Mouse (Mus musculus) retina, embryonic 14.5 days (tissue): ENCODE data around the gene Fdps.
A peak's percentile ranks its signal among the peaks of the same experiment; 100 is the strongest.
"Not testable (repeated sequence)": the region's sequence is repeated elsewhere in the genome, so short reads cannot be mapped to it uniquely, and the experiment has no call there.

Source experiments
- DNase-seq: peaks from one replicate; pipeline ENCODE4 v3.0.0-alpha.2; 2015; ENCODE audit warnings: low spot score

Gene Fdps

DNA sequence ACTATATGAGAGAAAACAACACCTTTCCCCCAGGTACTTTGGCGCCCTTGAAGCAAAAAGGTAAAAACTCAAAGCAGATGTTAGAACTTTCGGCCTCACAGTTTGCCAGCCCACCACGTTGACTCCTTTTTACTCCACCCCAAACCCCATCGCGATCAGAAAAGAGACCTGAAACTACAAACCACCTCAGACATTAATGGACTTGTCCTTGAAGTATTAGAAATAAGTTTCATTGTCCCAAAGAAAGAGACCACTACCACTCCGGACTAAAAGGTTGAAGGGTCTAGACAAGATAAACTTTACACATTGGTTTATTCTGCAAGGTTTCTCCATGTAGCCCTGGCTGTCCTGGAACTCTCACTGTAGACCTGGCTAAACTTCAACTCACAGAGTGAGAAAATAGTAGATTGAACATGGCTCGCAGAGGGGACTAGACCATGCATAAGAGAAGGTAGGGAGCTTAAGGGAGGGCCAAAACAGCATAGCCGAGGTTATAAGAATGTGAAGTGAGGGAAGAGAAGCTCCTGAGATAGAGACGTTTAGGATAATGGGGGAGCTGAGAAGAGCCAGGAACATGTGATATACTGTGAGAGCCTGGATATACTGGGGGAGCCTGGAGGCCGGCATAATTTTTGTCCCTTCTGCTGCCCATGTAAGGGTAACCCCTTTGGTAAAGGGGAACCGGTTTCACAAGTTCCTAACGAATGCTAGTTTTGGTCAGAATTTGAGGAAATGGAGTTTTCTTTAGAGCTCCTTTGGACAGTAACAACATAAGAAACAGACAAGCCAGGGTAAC lies 934 bp upstream of the Fdps start:
- no peak for DNase-seq

DNA sequence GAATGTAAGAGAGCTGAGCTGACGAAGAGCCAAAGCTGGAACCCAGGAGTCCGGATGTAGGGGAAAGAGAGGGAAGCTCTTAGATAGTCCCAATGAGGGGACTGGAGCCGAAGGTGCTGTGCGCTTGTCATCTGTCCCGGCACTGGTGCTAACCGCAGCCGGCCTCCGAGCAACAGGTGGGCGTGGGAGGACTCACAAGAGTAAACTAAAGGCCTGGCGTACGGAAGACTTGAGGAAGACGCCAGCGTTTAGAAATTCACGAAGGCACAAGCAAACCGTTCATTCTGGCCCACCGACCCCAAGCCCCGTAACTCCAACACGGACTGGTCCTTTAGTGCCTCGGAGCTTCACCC lies 324 bp downstream of the Fdps start:
- DNase-seq, result no peak

DNA sequence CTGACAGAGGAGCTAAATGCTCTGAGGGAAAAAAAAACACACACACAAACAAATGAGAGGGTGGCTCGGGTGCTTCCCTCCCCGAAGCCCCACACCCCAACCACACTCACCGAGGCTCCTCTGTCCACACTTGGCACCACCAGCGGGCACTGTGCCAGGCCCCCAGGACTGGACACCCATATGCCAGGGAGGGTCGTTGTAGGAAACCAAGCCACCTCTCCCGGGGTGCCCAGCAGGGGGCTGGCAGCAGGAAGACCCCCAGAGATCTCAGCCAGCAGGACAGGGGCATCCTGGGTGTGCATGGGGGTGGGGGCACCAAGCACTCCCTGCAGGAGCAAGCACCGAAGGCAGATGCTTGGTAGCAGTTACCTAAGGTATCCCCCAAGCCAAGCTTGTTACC lies 948 bp downstream of the Fdps start, which contains the start of gene Gm43738:
TSS of gene Gm43738 (minus strand) at position 289 of the 400 bp plus-strand sequence.
- DNase-seq, result no peak

DNA sequence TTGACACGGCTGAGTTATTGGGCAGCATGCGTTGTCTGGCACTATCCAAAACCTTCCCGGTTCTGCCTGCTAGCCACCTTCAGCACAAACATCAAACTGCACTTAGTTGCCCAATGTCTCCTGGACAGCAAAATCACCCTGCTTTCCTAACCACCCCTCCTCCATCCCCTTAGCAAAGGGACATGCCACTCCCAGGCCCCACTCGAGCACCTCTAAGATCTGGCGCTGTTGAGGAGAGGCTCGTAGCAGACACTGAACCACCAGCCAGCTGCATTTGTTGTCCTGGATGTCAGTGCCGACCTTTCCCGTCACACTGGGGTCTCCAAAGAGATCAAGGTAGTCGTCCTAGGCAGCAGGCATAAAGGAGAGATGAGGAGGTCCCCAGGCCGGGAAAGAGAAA lies 7.7 kb downstream of the Fdps start:
- DNase-seq, result no peak

DNA sequence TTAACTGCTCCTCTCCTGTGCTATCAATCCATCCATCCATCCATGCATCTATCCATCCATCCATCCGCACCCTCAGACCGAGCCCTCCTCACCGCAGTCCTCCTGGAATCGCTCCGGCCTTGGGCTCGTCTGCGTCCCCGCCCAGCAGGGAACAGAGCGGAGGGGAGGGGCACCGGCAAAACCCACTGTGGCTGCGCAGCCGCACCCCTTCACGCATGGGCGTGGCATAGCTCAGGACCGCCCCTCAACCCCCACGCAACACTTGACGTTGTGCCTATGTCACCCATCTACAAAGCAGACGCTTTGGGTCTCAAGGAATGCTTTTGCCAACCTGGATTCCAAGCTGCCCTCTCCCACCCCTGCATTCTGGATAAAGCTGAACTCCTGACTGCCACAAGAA lies 8.6 kb downstream of the Fdps start, which contains the start of gene Rusc1:
TSS of gene Rusc1 (minus strand) at position 137 of the 400 bp plus-strand sequence.
- DNase-seq, result peak; percentile 78

DNA sequence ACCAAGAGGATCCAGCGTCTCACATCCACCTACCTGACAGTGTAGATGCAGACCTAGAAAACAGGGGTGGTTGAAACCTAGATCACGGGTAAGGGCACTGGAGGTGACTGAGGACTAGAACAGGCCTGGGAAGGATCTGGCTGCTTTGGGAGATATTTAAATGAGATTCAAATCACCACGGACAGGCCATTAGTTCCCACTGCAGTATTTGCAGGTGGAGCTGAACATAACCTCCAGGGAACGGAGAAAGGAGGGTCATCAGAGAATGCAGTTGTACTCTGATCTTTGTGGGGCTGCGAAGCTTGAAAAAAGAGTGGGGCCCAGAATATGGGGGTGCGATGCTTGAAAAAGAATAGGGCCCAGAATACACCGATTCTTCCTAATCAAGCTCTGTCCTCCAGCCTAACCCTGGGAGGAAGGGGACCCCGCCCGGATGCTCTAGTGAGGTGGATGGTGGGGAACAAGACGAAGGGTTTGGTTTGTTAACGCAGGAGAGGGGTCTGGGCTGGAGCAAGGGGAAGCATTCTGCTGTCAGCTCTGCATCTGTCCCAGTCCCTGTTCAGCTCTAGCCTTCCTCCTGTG lies 9.2 kb downstream of the Fdps start:
- no peak for DNase-seq

DNA sequence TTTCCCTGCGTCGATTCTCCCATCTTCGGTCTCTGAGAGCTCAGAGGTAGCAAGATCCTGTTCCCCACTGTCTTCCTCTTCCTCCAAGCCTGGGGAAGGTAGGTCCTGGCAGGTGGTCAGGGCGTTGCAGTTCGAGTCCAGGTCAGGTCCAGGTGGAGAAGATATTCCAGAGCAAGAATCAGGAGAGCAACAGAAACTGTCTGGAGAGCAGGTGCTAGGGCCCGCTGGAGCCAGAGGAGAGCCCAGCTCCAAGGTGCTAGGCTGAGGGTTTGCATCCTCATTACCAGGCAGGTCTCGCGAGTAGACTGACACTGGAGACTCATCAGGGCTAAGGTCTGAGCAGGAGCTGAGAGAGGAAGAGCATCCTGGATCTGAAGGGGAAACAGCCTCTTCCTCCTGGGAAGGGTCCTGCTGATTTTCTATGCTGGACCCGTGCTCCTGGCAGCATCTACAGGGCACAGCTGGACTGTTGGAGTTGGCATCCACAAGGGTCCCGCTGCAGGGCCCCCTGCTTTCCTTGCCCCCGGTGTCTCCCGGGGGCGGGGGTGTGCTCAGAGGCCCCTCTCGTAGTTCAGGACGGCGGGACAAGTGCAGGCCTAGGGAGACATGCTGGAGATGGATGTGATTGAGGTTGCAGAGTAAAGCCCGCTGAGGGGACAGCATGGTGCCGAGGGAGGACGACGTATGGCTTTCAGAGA lies 9.8 kb downstream of the Fdps start:
- no peak for DNase-seq

DNA sequence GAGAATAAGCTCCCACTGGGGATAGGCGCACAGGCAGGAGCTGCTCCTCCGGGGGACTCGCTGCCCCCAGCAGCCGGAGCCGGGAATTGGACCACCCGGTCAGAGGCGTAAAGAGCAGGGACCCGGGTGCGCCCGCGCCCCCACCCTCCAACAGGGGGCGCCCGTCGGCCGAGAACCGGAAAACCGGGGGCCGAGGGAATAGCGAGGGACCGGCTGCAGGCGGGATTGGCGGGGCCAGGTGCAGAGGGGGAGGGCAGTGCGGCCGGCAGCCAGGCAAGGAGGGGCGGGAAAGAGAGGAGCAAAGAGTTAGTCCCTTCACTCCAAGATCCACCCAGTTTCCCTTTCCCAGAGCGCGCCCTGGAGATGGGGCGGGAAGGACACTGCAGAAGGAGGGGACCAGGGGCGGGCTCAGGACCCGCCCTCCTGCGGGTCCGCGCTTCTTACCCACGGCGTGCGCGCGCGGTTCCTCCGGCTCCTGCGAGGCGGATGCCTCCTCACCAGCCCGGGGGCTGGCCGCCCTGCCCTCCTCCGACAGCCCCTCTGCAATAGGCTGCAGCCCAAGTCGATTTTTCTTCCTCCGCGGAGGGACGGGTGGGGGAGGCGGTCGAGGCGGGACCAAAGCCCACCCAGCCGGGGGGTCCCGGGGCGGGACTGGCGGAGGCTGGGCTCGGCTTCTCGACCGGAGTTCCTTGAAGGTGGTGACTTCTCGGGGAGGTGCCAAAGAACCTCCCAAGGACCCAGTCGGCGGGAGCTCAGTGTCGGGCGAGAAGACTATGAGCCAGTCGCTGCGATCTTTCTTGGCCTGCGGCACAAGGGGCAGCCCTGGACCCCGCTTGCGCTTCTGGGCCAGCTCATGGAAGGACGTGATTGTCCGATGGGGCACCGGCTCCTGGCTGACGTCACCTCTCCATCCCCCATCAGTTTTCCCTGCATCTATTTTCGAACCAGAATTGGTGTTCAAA lies 10.8 kb downstream of the Fdps start:
- DNase-seq, result peak; percentile 87

DNA sequence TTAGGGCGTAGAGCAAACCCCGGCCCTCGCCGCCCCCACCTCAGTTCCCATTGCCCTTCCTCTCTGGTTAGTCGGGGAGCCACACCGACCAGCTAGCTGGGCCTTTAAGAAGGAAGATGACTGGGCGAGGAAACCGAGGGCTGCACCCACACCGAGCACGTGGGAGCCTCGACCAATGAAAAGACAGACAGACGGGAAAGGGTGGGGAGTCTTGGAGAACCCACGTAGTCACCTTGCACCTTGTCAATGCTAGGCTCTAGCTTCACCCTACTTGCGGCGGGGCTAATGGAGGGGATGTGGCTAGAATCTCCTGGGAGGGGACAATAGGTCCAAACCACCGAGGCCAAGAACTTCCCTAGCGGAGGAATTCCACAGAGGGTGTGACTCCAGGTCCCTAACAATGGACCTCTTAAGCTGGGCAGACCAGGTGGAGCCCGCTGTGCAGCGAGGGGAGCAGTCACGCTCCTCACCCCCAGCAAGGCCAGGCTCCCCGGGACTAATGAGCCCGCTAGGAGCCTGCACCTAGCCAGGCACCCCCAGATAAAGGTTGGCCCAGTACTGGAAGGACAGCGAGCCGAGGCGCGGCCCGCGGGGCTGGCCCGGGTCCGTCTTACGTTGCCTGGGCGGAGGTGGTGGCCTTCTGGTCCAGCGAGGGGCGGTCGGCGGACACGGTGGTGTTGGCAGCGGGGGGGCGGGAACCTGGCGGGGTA lies 11.7 kb downstream of the Fdps start:
- DNase-seq, result peak; percentile 74

DNA sequence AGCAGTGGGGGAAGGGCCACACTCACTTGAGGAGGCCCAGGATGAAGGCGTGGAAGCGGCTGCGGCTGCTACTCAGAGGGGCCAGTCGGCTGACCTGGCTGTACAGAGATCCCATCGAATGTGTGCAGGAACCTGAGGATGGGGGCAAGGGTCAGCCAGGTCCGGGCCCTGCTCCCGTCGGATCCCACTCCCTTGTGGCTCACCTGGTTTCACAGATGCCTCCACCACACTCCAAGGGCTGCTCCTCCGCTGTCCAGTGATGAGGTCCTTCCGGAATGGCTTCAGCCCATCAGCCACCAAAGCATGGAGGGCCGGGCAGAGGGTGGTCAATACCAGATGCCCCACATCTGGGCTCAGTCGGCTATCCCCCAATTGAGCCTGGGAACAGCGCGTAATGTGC lies 12.8 kb downstream of the Fdps start:
- DNase-seq, result no peak

DNA sequence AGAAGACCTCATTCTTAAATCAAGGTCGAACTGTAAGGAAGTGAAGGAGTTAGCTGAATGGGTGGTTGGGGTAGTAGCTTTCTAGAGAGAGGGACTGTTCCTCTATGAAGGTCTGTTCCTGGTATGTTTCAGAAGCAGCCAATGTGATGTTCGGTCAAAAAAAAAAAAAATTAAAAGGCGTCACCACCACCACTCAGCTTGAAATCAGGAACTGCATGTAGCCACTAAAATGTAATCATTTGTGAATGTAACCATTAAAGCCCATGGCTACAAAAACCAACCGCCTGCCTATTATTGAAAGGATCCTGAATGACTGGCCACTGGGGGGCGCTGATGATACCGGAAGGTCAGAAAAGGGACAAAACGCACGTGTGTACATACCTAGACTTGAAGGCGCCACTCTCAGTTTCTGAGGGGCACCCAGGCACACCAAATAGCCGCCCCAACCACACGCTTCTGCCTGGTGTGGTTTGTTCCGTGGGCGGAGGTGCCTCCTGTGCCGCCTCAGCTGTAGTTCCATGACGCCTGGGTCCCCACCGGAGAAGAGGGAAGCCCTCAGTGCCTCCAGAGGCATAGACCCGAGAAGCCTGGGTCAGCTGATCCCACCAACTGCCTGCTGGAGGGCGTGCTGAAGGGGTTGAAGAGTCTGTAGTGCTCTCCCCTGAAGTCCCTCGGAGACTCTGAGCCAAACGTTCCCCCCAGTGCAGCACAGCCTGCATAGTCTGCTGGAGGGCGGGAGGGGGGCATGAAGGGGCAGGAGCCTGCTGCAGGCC lies 14.2 kb downstream of the Fdps start:
- peak; percentile 90 for DNase-seq

DNA sequence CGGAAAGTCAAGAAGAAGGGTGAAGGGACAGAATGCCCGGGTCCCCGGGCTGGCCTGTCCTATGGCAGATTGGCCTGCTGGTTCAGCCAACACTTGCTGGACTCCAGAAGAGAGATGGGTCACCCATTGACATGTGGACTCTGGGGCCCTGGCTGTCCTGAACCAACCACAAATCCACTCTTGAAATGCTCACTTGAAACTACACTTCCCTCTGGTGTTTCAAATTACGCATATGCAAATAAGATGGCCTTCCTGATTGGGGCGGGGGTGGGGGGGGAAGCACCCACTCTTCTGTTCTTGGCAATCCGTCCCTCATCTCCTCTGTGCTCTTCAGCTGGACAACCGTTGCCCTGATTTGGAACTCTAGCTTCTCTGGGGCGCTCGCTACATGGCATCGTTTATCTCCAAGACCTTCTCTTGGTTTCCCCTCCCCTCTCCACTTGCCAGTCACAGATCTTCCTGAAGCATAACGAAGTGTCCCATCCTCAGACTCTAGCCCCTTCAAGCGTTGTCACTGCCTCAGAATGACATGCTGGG lies 17.0 kb downstream of the Fdps start:
- DNase-seq, result no peak

DNA sequence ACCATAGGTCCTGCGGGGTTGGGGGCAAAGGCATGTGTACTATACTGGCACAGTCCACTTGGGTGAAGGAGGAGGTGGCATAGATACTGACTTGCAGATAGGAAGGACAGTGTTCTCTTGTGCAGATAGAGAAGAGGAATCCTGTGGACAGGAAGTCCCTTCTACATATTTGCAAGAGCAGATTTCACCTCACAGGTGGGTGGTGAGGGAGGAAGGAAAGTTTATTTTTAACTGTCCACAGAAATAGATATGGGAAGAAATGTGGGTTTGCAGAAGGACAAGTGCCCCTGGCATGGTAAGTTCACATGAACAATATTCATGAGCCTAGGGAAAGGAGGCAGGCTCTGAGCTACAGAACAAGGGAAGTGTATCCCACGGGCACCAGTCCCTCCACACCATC lies 17.6 kb downstream of the Fdps start:
- DNase-seq, result no peak

DNA sequence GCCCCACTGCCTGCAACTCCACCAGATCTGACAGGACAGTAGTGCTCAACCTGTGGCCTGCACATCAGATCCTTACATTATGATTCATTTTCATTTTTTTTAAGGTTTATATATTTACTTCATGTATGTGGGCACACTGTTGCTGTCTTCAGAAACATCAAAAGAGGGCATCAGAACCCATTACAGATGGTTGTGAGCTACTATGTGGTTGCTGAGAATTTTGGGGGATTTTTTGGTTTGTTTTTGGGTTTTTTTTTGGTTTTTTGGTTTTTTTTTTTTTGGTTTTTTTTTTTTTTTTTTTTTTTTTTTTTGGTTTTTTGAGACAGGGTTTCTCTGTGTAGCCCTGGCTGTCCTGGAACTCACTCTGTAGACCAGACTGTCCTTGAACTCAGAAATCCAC lies 19.5 kb downstream of the Fdps start:
- DNase-seq, result not testable (repeated sequence)

DNA sequence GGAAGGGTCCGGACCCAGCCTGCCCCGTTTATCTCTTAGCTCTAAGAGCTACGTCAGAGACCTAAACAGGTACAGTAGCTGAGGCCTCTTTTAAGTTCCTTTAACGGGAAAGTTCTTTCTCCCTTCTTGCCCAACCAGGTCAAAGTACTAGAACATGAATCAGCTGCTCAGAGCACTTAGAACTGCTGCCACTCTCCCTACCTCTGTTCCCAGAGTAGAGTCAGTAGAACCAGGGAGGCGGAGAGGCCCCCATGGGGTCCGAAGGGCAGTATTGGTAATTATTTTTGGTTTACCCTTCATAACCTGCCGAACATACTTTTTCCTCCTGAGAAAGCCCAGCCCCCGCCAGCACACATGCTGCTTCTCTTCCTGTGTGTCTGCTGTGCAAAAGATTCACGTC lies 24.4 kb downstream of the Fdps start:
- DNase-seq, result no peak

DNA sequence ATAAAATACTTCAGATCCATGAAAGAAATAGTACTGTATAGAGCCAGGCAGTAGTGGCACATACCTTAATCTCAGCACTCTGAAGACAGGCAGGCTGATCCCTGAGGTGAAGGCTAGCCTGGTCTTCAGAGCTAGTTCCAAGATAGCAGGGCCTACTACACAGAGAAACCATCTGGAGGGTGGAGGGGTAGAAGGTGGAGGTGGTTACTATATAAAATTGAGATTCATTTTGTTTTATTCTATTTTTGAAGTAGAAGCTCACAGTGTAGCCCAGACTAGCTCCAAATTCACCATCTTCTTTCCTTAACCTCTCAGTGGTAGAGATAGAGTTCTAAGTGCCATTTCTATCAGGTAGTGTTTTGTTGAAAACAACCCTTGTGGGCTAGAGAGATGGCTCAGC lies 34.5 kb downstream of the Fdps start:
- no peak for DNase-seq

DNA sequence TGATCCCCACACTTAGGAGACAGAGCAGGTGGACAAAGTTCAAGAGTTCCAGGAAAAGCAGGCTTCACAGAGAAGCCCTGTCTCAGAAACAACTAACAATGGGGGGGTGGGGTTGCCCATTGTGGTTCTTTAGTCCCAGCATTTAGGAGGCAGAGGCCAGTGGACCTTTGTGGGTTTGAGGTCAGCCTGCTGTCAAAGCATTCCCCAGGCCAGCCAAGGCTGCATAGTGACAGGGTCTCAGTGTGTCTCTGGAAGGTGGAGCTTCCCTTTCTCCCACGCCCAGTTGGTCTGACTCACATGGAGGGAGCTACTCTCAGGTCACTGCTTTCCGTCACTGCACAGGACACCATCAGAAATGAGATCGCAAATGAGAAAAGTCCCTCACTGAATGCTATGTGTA lies 40.1 kb downstream of the Fdps start:
- DNase-seq, result no peak

DNA sequence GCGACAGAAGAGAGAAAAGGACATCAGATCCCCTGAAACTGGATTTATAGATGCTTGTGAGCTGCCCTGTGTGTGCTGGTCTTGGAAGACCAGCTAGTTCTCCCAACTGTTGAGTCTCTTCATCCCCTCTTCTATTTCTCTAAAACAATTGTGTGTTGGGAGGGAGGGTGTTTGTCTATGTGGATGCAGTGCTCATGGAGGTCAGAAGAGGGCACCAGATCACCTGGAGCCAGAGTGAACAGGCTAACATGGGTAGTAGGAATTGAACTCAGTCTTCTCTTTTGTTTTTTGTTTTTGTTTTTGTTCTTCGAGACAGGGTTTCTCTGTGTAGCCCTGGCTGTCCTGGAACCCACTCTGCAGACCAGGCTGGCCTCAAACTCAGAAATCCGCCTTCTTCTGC lies 43.0 kb downstream of the Fdps start:
- DNase-seq, result peak; percentile 56

DNA sequence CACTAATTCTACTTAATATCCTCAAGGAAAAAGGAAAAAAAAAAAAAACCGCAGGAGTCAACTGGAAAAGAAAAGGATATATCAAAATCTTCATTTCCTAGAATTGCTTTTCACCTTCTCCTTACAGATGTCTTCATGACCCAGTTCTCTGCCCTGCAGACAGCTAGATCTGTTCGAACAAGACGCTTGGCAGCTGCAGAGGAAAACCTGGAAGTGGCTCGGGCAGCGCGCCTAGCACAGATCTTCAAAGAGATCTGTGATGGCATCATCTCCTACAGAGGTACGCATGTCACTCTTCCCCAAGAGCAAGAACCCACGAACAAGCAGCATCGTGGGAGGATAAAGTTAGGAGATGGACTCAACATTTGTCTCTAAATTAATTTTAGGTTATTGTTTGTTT lies 43.4 kb downstream of the Fdps start:
- DNase-seq, result no peak
